Mouse (Mus musculus) midbrain, embryonic 15.5 days (tissue): Measurements from ENCODE around the gene Tshz3. TPM values are rescaled to one million over a fixed set of nuclear protein-coding genes. Genes with fewer than 3 reads are reported as not detected.

Experiments used
- ATAC-seq: fragments of 200-750 bp; cut with Nextera tagmentation; replicated peaks from 2 replicates; pipeline ENCODE4 v1.8.0; 2017; ENCODE audit warnings: moderate TSS enrichment
- H3K27ac ChIP-seq: fragments of 300-500 bp; sonication (generic); 2 replicates; pipeline ENCODE4 v1.5.1; 2015; ENCODE audit warnings: mild to moderate bottlenecking, inconsistent platforms
- H3K27me3 ChIP-seq: fragments of 300-500 bp; sonication (generic); replicated peaks from 2 replicates; pipeline ENCODE4 v1.6.1; 2015; ENCODE audit warnings: inconsistent platforms
- H3K36me3 ChIP-seq: fragments of 300-500 bp; sonication (generic); replicated peaks from 2 replicates; pipeline ENCODE4 v1.6.1; 2015; ENCODE audit warnings: inconsistent platforms
- H3K4me1 ChIP-seq: fragments of 300-500 bp; sonication (generic); 2 replicates; pipeline ENCODE4 v1.6.1; 2015; ENCODE audit warnings: inconsistent platforms
- H3K4me2 ChIP-seq: fragments of 300-500 bp; sonication (generic); 2 replicates; pipeline ENCODE4 v1.6.1; 2015; ENCODE audit warnings: inconsistent platforms, mild to moderate bottlenecking, moderate library complexity
- H3K4me3 ChIP-seq: fragments of 300-500 bp; sonication (generic); 2 replicates; pipeline ENCODE4 v1.5.1; 2015; ENCODE audit warnings: mild to moderate bottlenecking, inconsistent platforms
- H3K9ac ChIP-seq: fragments of 300-500 bp; sonication (generic); 2 replicates; pipeline ENCODE4 v1.6.1; 2015; ENCODE audit warnings: mild to moderate bottlenecking, inconsistent platforms
- H3K9me3 ChIP-seq: fragments of 300-500 bp; sonication (generic); 2 replicates; pipeline ENCODE4 v1.6.1; 2016; ENCODE audit warnings: inconsistent platforms
- WGBS: fragments of 180-500 bp; shearing (Covaris S2); methylation state at CpG from one replicate; pipeline ENCODE4 v1.1.7; 2015; ENCODE audit warnings: mixed read lengths; 5-methylcytosine and 5-hydroxymethylcytosine counted together
- polyA plus RNA-seq: library from polyadenylated mRNA; unstranded; fragments of >200 nt; fragmentation: Nextera tagmentation; extraction: Ambion mirVana; gene quantifications from 2 replicates; pipeline ENCODE4 v1.2.1, GENCODE M21; 2015

Gene Tshz3
- polyA plus RNA-seq, 1 experiment from 2014 or later: 11.1 TPM

DNA sequence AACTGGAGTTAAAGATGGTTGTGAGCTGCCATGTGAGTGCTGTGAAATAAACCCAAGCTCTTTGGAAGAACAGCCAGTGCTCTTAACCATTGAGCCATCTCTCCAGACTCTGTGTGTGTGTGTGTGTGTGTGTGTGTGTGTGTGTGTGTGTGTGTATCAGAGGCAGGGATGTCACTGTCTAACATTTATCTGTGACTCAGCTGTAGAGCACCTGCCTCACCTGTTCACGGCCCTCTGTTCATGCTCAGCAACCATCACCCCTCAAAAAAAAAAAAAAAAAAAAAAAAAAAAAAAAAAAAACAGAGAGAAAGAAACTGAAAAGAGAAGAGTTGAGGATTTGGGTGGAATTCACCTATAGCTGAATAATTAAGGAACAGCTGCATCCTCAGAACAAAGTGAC is 10.4 kb upstream of the Tshz3 start:
- 85% methylated on average over 1 of the region's 1 CpGs for WGBS
- ATAC-seq: no peak
- Histone ChIP-seq H3K4me1 (peaks cover 12% of the 10 kb centered on the region; the same call in 1 of the 2 replicates), H3K4me3 (no peak overlapping the region), H3K27me3 (peaks cover 39% of the 10 kb centered on the region), H3K27ac (no peak overlapping the region), H3K36me3 (no peaks in the 10 kb centered on the region), H3K4me2 (no peak overlapping the region), H3K9me3 (no peaks in the 10 kb centered on the region), H3K9ac (no peak overlapping the region)

DNA sequence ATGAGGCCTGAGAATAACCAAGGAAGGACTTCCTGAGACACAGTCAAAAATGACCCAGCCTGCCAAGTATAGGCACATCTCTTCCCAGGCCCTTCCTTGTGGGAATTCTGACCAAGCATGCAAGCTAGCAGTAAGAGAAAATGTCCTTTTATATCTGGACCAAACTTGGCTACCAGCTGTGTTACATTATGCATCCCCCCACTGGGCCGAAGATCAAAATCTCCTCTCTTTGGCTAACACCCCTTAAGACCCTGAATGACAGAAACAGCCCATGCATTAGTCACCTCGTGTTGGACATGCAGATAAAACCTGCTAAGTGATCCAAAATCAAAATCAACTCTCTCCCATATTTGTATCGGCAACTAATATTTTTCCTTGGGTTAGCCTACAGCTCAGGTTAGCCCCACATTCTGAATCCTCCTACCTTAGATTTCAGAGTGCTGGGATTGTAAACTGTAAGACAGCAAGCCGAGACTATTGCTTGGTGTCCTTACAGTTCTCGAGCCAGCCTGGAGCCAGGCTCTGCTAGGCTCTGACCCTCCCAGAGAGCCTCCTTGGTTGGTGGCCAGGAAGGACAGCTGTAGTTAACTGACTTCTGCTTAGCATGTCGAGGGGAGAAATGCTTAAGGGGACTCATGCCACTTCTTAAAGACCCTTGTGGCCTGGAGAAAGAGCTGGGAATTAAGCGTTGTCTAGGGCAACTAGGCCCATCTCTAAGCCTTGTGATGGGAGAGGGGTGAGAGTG is 8.7 kb upstream of the Tshz3 start:
- H3K4me2 ChIP-seq: no peak overlapping the region
- ATAC-seq: no peak
- peaks cover 56% of the 10 kb centered on the region for H3K27me3 ChIP-seq
- H3K27ac ChIP-seq: no peak overlapping the region
- no peak overlapping the region for H3K4me3 ChIP-seq
- 64% methylated on average over 7 of the region's 7 CpGs for WGBS
- H3K9ac ChIP-seq: no peak overlapping the region
- no peaks in the 10 kb centered on the region for H3K9me3 ChIP-seq
- H3K36me3 ChIP-seq: no peaks in the 10 kb centered on the region
- H3K4me1 ChIP-seq: peaks cover 12% of the 10 kb centered on the region; the same call in 1 of the 2 replicates

DNA sequence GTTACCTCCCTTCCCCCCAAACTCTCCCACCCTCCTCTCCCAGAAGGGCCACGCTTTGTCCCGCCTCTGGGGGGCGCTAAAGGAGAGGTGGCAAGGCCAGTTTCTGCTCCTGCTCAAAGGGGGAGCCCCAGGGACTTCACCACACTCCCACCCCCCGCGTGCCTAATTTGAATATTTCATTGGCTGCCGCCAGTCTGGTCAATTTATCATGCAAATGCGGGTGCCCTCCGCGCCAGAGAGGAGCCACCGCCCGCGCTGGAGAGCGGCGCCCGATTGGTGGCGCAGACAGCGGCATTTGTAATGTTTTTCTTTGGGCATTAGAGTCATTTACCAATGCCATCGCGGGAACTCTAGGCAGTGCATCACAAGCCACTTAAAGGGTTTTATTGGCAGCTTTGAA is 7.4 kb upstream of the Tshz3 start:
- Histone ChIP-seq H3K4me2 (no peak overlapping the region; the same call in 1 of the 2 replicates), H3K9me3 (no peaks in the 10 kb centered on the region), H3K4me1 (peaks cover 17% of the 10 kb centered on the region), H3K27me3 (peaks cover 69% of the 10 kb centered on the region), H3K36me3 (no peaks in the 10 kb centered on the region), H3K27ac (no peak overlapping the region), H3K4me3 (no peak overlapping the region), H3K9ac (no peak overlapping the region)
- WGBS: 1% methylated on average over 19 of the region's 19 CpGs
- no peak for ATAC-seq

DNA sequence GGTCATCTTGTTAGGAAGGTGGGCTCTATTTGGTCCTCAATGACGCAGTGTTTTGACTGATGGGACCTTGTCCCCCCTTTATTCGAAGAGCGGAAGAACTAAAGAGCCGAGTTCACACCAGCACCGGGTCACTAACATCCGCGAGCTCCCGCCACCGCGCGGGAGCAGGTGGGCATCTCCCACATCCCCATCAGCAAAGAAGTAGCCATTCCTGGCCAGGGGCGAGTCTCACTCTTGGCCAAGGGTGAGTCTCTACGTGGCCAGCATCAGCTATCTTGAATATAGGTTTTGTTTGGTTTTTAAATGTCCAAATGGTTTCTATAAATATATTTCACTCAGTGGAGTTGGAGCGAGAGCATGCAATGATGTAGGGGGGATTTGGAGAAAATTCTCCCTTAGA is 6.3 kb upstream of the Tshz3 start:
- Histone ChIP-seq H3K4me2 (no peak overlapping the region), H3K4me1 (peaks cover 23% of the 10 kb centered on the region), H3K36me3 (no peaks in the 10 kb centered on the region), H3K27me3 (peaks cover 74% of the 10 kb centered on the region), H3K9ac (no peak overlapping the region), H3K4me3 (no peak overlapping the region), H3K9me3 (no peaks in the 10 kb centered on the region), H3K27ac (no peak overlapping the region)
- WGBS: 2% methylated on average over 14 of the region's 14 CpGs
- no peak for ATAC-seq

DNA sequence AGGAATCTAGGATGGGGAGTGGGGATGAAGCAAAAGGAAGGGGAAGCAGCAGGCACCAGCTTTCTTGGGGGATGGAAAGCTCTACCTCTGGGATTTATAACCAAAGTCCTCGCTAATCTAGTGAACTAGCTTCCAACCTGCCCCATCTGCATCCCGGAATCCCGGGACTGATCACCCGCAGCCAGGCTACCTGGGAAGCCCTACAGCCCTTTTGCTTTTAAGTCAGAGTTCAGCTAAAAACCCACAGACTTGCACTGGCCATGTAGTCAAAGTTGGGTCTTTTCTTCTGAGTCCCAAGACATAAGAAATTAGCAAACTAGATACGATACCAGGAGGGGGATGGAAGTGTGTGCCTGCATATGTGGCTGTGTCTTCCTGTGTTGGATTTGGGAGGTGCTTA is 5.5 kb upstream of the Tshz3 start:
- Histone ChIP-seq H3K4me1 (peaks cover 30% of the 10 kb centered on the region), H3K27me3 (peaks cover 74% of the 10 kb centered on the region), H3K4me3 (no peak overlapping the region), H3K9me3 (no peaks in the 10 kb centered on the region), H3K9ac (no peak overlapping the region), H3K36me3 (no peaks in the 10 kb centered on the region), H3K27ac (no peak overlapping the region), H3K4me2 (no peak overlapping the region)
- WGBS: 4% methylated on average over 5 of the region's 5 CpGs
- ATAC-seq: no peak

DNA sequence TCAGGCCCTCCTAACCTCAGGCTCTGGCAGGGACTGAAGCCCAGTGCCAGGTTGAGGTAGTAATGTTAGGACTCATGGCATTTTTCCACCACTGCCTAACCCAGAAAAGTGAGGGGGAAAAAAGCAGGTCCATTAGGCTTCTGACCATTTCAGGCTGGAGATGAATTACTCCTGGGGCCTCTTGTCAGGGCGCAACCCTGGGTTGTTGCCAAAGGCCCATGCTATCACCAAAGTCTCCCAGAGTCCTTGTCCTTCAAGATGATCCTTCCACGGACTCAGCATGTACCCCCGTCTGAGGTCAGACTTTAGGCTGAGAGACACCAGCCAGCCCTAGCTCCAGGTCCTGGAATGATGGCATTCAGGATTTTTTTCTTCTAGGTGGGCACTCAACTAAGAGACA is 4.8 kb upstream of the Tshz3 start:
- Histone ChIP-seq H3K27ac (no peak overlapping the region), H3K9ac (no peak overlapping the region), H3K4me3 (no peak overlapping the region), H3K4me1 (peaks cover 30% of the 10 kb centered on the region), H3K36me3 (no peaks in the 10 kb centered on the region), H3K27me3 (peaks cover 72% of the 10 kb centered on the region), H3K9me3 (no peaks in the 10 kb centered on the region), H3K4me2 (no peak overlapping the region)
- WGBS: 26% methylated on average over 3 of the region's 3 CpGs
- ATAC-seq: no peak

DNA sequence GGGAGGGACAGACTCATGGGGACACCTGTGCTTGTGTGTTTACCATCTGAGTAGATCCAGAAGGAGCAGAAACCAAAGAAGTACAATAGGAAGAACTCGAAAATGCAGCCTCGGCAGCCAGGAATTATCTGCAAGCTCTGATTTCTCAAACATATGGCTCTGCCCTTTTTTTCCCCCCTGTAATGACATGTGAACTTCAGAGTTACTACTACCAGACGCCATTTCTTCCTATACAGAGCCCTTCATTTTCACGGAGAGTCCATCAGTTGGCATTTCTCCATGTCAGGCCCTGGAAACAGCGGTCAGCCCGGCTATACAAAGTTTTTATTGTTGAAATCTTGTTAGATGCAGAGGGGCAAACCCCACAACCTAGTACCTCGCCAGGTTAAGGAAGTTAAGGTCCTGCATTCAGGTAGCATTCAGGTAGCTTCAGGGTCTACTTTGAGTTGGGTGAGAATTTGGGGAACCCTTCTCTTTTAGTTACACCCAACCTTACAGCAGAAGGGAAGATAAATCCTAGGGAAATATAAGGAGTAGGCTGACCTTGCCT is 3.2 kb upstream of the Tshz3 start:
- Histone ChIP-seq H3K9me3 (no peaks in the 10 kb centered on the region), H3K4me2 (peak overlapping the region; percentile 99; the same call in 1 of the 2 replicates), H3K36me3 (no peaks in the 10 kb centered on the region), H3K27me3 (peaks cover 57% of the 10 kb centered on the region), H3K9ac (no peak overlapping the region), H3K27ac (no peak overlapping the region), H3K4me3 (peak overlapping the region; percentile 92; the same call in 1 of the 2 replicates), H3K4me1 (peaks cover 41% of the 10 kb centered on the region)
- 7% methylated on average over 7 of the region's 7 CpGs for WGBS
- no peak for ATAC-seq

DNA sequence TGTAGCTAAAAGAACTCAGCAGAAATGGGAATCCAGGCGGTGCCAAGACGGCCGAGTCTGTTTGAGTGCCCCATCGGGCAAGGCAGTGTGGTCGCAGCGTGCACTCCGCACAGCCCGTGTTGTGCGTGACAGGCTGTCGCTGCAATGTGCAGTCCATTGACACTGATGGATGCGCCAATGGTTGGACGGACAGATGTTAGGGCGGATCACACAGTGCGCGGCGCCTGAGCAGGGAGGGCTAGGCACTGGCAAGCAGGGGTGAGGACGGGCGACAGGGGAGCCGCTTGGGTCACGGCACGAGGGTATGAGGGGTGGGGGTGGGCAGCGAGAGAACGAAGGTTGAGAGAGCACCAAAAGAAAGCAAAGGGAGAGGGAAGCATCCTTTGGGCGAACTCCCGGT is 2.6 kb upstream of the Tshz3 start:
- peaks cover 52% of the 10 kb centered on the region for H3K27me3 ChIP-seq
- H3K27ac ChIP-seq: no peak overlapping the region
- no peak for ATAC-seq
- under 1% methylated on average over 25 of the region's 25 CpGs for WGBS
- no peaks in the 10 kb centered on the region for H3K9me3 ChIP-seq
- peak overlapping the region; percentile 99 for H3K4me2 ChIP-seq
- H3K9ac ChIP-seq: peak overlapping the region; percentile 23; the same call in 1 of the 2 replicates
- H3K4me3 ChIP-seq: peak overlapping the region; percentile 92
- H3K4me1 ChIP-seq: peaks cover 42% of the 10 kb centered on the region
- no peaks in the 10 kb centered on the region for H3K36me3 ChIP-seq

DNA sequence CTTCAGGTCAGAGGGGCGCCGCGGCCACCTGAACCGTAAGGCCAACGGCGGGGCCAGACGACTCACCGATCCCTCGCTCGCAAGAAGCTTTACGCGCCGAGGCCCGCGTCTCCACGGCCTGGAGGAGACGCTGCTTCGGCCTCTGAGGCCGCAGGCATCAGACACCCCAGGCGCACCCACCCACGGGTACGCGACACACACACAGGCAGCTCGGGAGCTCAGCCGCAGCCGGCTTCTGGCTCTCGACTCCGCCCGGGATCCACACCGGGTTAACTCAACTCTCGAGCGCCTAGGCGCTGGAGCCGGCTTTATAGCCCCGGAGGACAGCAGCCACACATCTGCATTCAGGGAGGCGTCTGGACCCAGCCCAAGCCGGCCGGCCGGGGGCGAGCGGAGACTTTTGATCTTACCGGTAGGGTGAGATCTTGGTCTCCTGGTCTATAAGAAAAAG is 2.1 kb upstream of the Tshz3 start:
- under 1% methylated on average over 42 of the region's 42 CpGs for WGBS
- peak overlapping the region; percentile 92 for H3K4me3 ChIP-seq
- H3K36me3 ChIP-seq: no peaks in the 10 kb centered on the region
- peak overlapping the region; percentile 99 for H3K4me2 ChIP-seq
- peak overlapping the region; percentile 23; the same call in 1 of the 2 replicates for H3K9ac ChIP-seq
- H3K9me3 ChIP-seq: no peaks in the 10 kb centered on the region
- no peak for ATAC-seq
- H3K27ac ChIP-seq: no peak overlapping the region
- H3K27me3 ChIP-seq: peaks cover 46% of the 10 kb centered on the region
- H3K4me1 ChIP-seq: peaks cover 37% of the 10 kb centered on the region

DNA sequence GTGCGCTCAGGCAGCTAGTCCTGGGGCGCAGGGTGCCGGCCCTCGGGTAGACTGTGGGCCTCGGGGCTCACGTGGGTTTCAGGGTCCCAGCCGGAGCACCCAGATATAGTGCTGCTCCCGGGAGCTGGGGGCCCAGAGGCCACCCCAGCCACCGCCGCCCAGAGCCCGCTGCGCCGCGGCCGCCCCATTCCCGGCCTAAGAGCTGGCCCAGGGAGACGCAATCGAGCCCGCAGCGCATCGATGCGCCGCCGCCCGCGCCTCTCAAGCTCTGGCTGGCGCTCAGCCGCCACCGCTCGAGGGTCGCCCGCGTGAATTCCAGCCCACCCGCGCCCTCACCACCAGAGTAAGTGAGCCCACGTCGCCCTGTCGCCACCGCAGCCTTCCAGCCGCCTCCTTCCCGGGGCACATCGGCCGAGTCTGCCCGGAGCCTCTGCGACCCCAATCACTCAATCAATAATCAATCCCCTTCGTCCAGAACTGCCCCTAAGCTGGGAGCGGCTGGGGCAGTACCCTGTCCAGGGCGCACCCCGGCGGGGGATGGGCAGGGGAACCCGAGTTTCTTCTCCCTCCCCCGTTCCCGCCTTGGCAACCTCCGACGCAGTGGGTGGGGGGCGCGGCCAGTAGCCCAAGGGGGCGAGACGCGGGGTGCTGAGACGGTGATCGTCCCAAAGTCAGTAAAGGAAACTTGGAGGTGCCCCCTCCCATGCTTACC is 1.4 kb upstream of the Tshz3 start:
- peaks cover 30% of the 10 kb centered on the region for H3K4me1 ChIP-seq

DNA sequence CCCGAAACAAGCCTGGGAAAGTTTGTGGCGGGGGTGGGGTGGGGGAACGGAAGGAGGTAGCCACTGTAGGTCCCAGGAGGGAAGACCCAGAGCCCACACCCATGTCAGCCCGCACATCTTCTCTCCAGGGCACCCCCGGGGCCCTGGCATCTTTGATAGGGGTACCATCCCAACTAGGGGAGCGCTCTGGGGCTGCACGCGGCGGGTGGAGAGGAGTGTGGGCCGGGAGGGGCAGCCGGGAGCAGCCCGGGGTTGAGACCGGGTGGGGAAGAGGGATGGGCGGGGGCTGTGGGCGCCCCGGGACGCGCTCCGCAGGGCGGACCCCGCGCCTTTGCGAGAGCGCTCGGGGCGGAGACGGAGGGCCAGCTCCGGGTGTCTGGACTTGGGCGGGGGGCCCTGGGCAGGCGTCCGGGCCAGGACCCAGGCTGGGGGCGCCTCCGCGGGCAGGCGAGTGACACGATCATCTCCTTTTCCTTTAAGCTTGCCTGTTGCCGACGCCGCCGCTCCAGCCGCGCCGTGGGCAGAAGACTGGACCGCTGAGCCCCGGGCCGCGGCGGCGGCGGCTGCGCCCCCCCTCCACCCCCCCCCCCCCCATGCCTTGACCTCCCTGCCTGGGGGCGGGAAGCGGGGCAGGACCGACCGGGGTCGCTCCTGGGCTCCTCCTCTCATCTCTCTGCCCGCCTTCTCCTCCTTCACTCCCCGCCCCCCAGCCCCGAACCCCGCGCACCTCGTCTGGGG is 631 bp upstream of the Tshz3 start:
- no peaks in the 10 kb centered on the region for H3K36me3 ChIP-seq
- H3K27ac ChIP-seq: peak overlapping the region; percentile 86
- H3K27me3 ChIP-seq: peaks cover 38% of the 10 kb centered on the region
- H3K9me3 ChIP-seq: no peaks in the 10 kb centered on the region
- WGBS: under 1% methylated on average over 33 of the region's 62 CpGs
- peak overlapping the region; percentile 78 for H3K9ac ChIP-seq
- peak; percentile 74 for ATAC-seq
- peak overlapping the region; percentile 99 for H3K4me2 ChIP-seq
- peak overlapping the region; percentile 92 for H3K4me3 ChIP-seq
- peaks cover 30% of the 10 kb centered on the region for H3K4me1 ChIP-seq

More for the DNA sequence above, 1.4 kb upstream of the Tshz3 start:
- peaks cover 40% of the 10 kb centered on the region for H3K27me3 ChIP-seq
- peak; percentile 48 for ATAC-seq
- no peaks in the 10 kb centered on the region for H3K36me3 ChIP-seq
- no peaks in the 10 kb centered on the region for H3K9me3 ChIP-seq
- peak overlapping the region; percentile 78 for H3K9ac ChIP-seq
- H3K4me3 ChIP-seq: peak overlapping the region; percentile 92
- H3K4me2 ChIP-seq: peak overlapping the region; percentile 99
- WGBS: under 1% methylated on average over 58 of the region's 62 CpGs
- H3K27ac ChIP-seq: peak overlapping the region; percentile 86

DNA sequence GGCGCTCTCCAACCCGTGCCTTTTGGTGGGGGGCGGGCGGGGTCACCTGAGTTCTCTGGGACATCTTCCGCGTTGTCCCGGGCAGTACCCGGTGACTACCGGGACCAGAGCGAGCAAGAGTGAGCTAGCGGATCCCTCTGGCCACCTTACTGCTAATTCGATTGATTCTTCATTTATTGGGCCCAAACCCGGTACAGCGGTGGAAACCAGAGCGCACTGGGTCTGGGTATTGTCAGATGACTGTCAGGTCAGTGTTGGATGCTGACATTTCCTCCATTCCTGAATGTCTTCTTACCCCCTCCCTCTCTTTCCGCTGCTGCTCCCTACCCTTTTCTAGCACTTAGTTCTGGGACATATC is 650 bp downstream of the Tshz3 start:
- no peaks in the 10 kb centered on the region for H3K9me3 ChIP-seq
- peak overlapping the region; percentile 99 for H3K4me2 ChIP-seq
- WGBS: 0% methylated on average over 16 of the region's 16 CpGs
- H3K4me3 ChIP-seq: peak overlapping the region; percentile 92
- H3K36me3 ChIP-seq: no peaks in the 10 kb centered on the region
- peak overlapping the region; percentile 78 for H3K9ac ChIP-seq
- peaks cover 30% of the 10 kb centered on the region for H3K4me1 ChIP-seq
- peak; percentile 10 for ATAC-seq
- peak overlapping the region; percentile 86 for H3K27ac ChIP-seq
- peaks cover 25% of the 10 kb centered on the region for H3K27me3 ChIP-seq
